Mouse (Mus musculus) cerebellum, postnatal 4 days (tissue): ENCODE data around the gene Pdlim1.

Source experiments
- DNase-seq, 2 experiments: peaks; one replicate each; pipeline ENCODE4 v3.0.0; 2022; ENCODE audit warnings: low spot score in 2 of 2, mixed read lengths in 1 of 2

Pdlim1 gene

DNA sequence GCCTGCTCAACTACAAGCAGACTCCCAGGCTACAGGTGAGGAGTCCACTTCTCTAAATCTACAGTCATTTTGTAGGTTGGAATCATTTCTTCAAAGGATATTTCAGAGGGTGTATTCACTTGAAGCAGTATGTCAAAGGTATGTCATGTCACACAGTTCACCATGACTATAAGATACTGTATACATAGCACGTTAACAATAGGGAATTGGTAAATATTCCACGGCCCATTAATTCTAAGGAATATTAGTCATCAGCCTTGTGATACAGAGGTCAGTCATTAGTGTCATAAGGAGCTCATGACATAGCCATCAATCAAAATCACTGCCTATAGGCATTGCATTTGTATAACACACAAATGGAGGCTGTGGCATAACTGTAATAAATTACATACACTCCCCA lies 13.1 kb upstream of the Pdlim1 start:
- no peak for DNase-seq

DNA sequence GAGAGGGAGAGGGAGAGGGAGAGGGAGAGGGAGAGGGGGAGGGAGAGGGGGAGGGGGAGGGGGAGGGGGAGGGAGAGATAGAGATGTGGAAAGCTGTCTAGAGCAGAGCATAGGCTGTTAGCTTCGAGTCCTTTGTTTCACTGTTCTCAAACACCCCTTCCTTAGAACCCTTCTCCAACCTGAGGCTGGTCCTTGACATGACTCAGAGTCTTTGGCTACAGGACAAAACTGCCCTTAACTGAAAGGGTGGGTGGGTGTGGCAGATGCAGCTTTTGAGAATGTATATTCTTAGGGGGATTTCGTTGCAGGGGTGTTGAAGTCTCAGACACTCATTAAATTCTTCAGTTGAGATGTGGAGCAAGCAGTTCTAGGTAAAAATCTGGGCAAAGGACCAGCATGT lies 11.8 kb upstream of the Pdlim1 start:
- DNase-seq: no peak

GRCm38 (mm10) chr19:40278372-40279023 lies 6.9 kb upstream of the Pdlim1 start:
- no peak for DNase-seq

DNA sequence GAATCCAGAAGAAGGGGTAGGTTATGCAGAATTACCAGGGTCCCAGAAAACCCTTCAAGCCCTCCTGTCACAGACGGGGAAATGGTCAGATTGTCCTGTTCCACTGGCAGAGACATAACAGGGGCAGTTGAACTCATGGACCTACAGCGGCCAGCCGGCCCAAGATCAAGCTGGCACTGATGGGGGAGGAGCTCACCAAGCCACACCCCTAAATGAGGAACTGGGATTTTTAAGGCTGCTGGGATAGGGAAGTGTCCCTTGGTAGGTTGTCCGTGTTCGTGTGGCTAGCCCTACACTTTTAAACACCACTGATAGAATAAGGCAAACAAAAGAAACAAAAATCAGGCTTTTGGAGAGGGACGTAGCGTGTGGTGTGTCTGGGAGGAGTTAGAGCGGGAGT lies 5.9 kb upstream of the Pdlim1 start:
- DNase-seq: no peak

- DNase-seq: no peak
Observed at GRCm38 (mm10) chr19:40275401-40276188, 4.0 kb upstream of the Pdlim1 start.

GRCm38 (mm10) chr19:40272674-40273073 lies 1.0 kb upstream of the Pdlim1 start:
- DNase-seq: no peak

GRCm38 (mm10) chr19:40270351-40271307 lies 1.0 kb downstream of the Pdlim1 start:
- peak in 1 of 2 experiments; percentile 14 for DNase-seq

DNA sequence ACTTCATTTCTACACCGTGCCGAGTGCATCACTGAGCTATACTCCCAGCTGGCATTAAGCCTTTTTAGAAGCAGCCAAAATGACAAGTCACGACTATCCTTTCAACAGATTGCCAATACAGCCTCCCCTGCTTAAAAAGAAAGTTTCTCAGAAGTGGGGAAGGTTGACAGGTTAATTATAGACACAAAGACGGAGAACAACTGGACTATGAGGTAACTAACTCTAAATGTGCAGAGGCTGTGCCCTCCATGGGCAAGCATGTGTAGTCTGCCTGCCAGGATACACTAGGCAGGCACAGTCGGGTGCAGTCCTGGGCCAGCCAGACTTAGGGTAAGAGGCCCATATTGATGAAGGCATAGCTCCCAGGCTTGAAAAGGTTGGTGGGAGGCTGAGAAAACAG lies 2.1 kb downstream of the Pdlim1 start:
- DNase-seq: no peak

DNA sequence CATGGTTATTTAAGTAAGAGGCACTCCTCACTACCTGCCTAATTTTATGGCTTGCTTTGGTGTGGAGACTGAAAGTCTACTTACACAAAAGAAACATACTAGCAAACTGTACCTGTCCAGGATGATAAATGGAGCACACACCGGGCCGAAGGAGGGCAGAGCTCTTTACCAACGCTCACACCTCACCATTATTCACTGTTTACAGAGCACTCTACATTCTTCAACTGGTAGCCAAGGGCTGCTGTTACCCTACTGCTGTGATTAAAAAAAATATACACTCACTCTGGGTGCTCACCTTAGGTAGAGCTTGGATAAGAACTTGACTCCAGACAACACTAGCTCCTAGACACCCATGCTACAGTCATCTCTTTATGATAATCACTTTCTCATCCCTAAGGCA lies 3.1 kb downstream of the Pdlim1 start:
- DNase-seq: no peak

DNA sequence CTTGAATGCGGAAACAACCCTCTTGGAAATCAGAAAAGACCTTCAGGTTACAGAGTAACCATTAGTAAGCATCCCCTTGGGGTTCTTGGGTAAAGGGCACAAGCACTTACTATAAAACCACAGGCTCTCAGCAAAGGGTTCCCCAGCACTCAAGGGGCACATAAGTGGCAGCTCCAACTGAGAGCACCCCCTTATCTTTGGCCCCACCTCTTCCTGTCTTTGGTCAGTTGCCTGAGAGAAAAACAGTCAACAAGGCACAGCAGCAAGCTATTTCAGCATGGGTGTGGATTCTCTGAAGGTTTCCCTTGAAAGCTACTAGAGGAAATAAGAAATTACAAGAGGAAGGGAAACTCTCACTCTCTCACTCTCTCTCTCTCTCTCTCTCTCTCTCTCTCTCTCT lies 4.3 kb downstream of the Pdlim1 start:
- DNase-seq: no peak

DNA sequence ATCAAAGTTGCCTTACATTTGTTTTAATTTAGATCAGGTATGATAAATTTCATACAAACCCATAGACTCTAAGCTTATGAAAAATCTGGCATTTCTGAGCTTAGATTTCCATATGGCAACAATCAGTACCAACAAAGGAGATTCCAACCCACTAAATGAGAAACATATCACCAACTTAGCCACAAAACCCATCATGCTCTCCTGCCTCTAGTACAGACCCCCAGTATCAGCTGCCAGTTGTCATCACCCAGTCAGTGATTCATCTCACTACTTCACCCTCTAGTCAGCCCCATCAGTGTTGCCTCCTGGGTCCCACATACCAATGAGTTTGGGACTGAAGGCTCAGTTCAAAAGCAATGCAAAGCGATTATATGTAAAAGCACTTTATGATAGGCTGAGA lies 12.2 kb downstream of the Pdlim1 start:
- DNase-seq: no peak

GRCm38 (mm10) chr19:40257396-40257795 lies 14.2 kb downstream of the Pdlim1 start:
- DNase-seq: no peak

DNA sequence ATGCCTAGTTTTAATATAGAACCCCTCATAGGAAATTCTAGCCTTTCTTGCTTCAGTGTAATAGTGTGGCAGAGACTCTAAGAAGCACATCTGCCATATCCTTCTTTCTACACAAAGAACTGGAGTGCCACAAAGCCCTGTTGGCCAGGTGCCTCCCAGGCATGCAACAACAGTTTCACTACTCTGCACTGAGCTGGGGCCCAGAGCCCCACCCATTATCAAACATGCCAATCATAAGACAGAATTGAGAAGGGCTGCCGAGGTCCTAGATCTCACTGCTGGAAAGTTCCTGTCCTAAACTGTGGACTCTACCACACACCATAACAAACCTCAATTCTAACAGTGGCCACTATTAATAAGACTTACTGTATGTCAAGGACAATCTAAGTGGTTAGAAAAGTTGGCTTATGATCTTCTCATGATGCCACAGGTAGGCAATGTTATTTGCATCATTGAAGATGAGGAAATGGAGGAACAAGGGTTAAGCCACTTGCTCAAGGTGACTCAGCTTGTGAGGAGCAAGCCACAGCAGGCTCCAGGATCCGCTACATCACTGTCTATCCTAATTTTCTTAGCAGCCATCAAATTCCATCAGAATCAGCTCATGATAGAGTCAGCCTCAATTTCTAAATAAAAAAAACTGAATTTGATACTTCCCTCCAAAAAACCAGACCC lies 15.1 kb downstream of the Pdlim1 start:
- DNase-seq: no peak

DNA sequence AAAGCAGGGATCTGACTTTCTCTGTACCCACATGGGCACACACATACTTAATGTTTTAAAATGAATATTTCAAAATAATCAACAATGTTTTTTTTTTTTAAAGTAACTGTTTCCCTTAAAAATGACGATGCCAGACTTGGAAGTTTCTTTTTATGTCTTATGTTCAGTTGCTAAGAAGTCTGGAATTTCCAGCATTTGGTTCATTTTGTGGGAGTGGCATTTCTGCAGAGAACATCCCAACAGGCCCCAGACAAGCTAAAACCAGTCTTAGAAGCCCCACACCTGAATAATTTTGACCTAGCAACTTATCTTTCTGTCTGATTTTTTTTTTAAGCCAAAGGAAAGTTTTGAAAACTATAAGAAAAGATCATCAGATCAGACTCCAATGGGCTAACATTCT lies 16.1 kb downstream of the Pdlim1 start:
- no peak for DNase-seq

DNA sequence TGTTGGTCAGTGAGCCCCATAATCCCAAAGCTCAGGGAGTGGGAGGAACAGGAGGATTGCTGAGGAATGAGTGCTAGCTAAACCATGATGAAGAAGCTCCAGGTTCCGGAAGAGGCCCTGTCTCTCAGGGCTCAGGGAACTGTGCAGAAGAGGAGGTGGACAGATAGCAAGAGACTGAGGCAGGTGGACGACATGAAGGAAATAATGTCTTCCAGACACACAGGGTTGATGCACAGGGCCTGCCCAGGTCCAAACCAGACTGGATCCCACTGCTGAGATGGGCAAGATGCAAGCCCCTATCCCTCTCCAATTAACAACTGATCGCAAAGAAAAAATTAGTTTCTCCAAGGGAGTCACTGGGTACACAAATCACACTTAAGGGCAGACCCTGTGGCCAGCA lies 16.9 kb downstream of the Pdlim1 start:
- DNase-seq: no peak

DNA sequence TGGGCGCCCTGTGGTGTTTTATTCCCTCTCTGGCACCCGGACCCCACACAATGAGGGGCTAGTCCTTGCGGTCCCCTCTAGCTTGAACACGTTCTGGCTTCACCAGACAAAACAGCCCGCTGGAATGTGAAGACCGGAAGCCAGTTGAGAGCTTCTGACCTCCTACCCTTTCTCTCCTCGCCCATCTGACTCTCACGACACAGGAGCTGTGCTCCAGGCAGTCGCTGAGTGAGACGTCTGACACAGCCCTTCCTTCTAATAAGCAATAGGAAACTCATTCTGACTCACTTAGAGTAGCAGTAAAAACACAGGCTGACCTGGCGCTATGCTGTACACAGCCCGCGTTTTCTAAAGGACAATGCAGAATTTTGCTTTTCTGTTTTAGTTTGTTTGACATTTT lies 17.9 kb downstream of the Pdlim1 start:
- DNase-seq: no peak

GRCm38 (mm10) chr19:40251115-40251514 lies 20.5 kb downstream of the Pdlim1 start:
- DNase-seq: no peak

DNA sequence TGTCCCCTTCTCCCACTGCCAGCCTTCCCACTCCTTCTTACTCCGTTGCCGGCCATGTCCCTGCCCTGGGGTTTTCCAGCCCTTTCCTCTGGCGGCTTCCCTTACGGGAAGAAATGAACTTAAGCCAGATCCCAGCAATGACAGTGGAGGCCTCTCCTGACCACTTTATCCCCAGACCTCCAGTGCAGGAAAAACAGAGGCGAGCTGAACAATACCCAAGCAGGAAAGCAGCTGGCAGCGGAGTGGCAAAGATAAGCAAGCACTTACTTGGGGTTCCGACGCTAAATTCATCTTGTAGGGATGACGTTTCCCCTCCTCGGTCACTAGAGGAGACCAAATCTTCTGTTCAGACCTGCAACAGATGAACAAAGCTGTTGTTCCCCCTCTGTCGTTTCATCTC lies 22.3 kb downstream of the Pdlim1 start:
- no peak for DNase-seq

- no peak for DNase-seq
Observed at GRCm38 (mm10) chr19:40248476-40248875, 23.2 kb downstream of the Pdlim1 start.

- no peak for DNase-seq
Observed at GRCm38 (mm10) chr19:40247268-40247666, 24.4 kb downstream of the Pdlim1 start.

DNA sequence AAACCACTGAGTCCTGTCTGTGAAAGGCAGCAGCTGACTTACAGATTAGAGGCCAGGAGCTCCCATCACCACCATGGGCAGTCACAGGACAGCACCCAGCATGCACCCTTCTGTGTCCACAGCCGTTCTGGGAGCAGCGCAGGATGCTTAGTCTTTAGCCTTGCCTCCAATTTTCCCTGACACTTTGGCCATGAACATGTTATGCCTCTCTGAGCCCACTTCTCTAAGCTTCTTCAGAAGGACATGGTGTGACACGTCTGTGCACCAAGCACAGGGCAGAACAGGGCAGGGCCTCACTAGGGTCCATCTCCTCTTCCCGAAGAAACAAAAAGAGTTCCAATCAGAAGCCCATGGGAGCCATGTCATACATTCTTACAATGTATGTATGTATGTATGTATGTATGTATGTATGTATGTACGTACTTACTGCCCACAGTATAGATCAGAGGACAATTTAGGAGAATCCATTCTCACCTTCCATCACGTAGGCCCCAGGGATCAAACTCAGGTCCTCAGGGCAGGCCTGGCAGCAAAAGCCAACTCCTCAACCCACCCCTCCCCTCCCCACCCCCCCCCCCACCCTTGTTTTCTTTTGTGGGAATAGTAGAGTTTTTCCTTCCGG lies 24.9 kb downstream of the Pdlim1 start:
- no peak for DNase-seq
